Mouse (Mus musculus): ENCODE results near the gene Cyp39a1.

Cyp39a1 gene

GRCm38 (mm10) chr17:43788222-43788621, 121.0 kb downstream of the Cyp39a1 start:
- DNase-seq (ENCODE audit: low read depth): peak; percentile 49

- DNase-seq (ENCODE audit: low read depth): no peak
These were observed 122.2 kb downstream of the Cyp39a1 start for GRCm38 (mm10) chr17:43789376-43789775.

GRCm38 (mm10) chr17:43791751-43792150, 124.5 kb downstream of the Cyp39a1 start:
- no peak for DNase-seq (ENCODE audit: low read depth)

GRCm38 (mm10) chr17:43794731-43795280, 127.6 kb downstream of the Cyp39a1 start:
- DNase-seq (ENCODE audit: low read depth): no peak

Measured in NIH3T3 (cell line).